Mouse (Mus musculus) lung, adult 2 months (tissue): ENCODE measurements at regions not wholly inside any gene's neighbourhood (a gene's known extent, or its start where the extent isn't known, plus 50 kb on each side); places are given as distances from the start of the nearest gene placed in this dataset.

Experiments
- CTCF ChIP-seq: fragments of 200-500 bp; IDR thresholded peaks from 2 replicates; pipeline ENCODE4 v1.5.1; 2011; ENCODE audit warnings: mild to moderate bottlenecking, low read length, control low read depth; ENCODE audit not compliant: insufficient read depth
- POLR2A ChIP-seq: fragments of 200-500 bp; IDR thresholded peaks from 2 replicates; pipeline ENCODE4 v1.6.1; 2011; ENCODE audit warnings: low read depth, mild to moderate bottlenecking, control low read depth, low read length, borderline replicate concordance; ENCODE audit errors: extremely low read depth

- TF ChIP-seq CTCF = no peak
- TF ChIP-seq POLR2A = no peak
These were observed 84.7 kb upstream of the Tmem189 start for GRCm38 (mm10) chr2:167774166-167774805.
